Mouse (Mus musculus): ENCODE measurements around the gene Fam229a.
A peak's percentile ranks its signal among the peaks of the same experiment; 100 is the strongest.

Gene Fam229a

GRCm38 (mm10) chr4:129540012-129540411 lies 49.0 kb downstream of the Fam229a start:
- DNase-seq = peak; percentile 14
